Mouse (Mus musculus) liver, adult (tissue): ENCODE data around the gene Numb.

Experiments
- GATA4 ChIP-seq: IDR thresholded peaks from 2 replicates; pipeline ENCODE4 v1.6.1; 2014; ENCODE audit warnings: mild to moderate bottlenecking, low read length; ENCODE audit not compliant: insufficient replicate concordance

Numb gene

DNA sequence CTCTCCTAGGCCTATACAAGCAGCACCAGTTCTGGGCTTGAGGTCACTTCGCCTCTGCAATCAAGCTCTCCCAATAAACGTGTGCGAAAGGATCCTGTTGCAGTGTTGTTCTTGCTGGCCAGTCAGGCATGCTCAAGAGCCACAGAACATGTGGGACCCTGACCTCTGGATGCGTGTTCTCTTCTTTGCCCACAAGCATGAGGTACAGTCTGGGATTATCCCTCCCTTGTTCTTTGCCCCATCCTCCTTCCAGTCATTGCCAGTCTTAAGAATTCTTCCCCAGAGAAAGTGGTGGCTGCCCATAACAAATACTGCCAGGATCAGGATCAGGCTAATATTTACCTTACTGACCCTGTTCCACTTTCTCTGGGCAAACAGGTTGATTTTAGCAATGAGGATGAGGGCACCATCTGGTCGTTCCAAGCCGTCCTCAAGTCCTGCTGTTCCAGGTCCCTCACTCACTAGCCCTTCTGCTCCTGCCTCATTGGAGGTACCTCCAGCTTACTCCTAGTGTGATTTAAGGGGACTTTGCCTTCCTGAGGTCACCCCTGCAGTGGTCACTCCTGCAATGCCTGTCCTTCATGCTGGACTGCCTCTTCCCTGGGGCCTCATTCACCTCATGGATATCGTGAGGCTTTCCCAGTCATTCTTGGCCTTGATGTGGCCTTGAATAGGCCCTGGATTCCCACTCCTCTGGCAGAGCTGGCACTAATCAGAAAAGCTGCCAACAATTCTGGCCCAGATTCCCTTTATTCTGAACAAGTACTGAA lies 36.0 kb downstream of the Numb start:
- TF ChIP-seq GATA4 = no peak

- TF ChIP-seq GATA4 = no peak
These were observed 39.2 kb downstream of the Numb start for GRCm38 (mm10) chr12:83882503-83882902.

DNA sequence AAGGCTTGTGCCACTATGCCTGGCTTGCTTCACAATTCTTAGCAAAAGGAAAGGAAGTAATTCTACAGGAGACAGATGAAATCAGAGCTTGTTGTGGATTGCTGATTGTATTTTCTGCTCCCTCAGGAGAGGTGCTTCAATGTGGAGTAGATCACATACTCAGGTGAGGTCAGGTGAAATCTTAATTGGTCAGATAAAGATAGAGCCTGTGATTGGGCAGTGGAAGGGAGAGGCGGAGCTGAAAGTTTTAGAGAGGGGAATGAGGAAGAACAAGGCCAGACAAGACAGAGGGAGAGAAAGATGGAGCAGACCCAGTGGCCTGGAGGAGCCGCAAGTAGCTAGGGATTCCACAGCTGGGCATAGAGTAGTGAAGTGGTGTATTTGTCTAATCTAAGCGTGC lies 39.6 kb downstream of the Numb start:
- TF ChIP-seq GATA4 = no peak

- TF ChIP-seq GATA4 = no peak
These were observed 40.8 kb downstream of the Numb start for GRCm38 (mm10) chr12:83880913-83881312.

- no peak for TF ChIP-seq GATA4
These were observed 46.6 kb downstream of the Numb start for GRCm38 (mm10) chr12:83875097-83875496.

- TF ChIP-seq GATA4 = no peak
These were observed 47.1 kb downstream of the Numb start for GRCm38 (mm10) chr12:83874597-83874996.

- TF ChIP-seq GATA4 = no peak
These were observed 57.2 kb downstream of the Numb start for GRCm38 (mm10) chr12:83864501-83864900.

- no peak for TF ChIP-seq GATA4
These were observed 59.9 kb downstream of the Numb start for GRCm38 (mm10) chr12:83861880-83862279.

- no peak for TF ChIP-seq GATA4
These were observed 61.0 kb downstream of the Numb start for GRCm38 (mm10) chr12:83860688-83861087.

DNA sequence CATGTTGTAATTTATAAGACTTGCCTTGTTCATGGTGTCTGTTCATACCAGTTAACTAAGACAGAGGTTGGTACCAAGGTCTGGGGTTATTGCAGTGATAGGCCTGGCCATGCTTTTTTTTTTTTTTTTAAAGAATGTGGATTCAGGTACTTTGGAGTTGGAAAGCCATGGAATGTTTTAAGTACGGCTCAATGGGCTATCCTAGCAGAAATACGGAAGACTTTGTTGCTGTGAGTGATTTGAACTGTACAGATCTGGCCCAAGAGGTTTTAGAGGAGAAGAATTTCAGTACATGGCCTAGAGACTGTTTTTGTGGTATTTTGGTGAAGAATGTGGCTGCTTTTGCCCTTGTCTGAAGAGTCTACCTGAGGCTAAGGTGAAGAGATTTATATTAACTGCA lies 63.7 kb downstream of the Numb start:
- TF ChIP-seq GATA4 = no peak

- no peak for TF ChIP-seq GATA4
These were observed 66.5 kb downstream of the Numb start for GRCm38 (mm10) chr12:83855211-83855610.

DNA sequence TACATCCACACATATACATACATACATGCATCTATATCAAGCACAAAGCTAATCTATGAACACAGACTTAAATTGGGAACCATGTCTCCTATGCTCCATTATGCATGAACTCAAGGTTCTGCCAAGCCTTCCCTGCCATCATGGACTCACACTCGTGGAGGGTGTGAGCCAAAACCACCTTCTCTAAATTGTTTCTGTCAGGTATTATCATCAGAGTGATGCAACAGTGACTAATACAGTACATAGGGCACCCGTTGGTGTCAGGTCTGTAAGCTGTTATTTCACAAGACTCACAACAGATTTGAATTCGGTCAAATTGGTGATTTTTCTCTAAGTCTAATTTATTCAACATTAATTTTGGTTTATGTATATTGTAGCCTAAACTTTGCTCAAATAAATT lies 67.5 kb downstream of the Numb start:
- TF ChIP-seq GATA4 = no peak

DNA sequence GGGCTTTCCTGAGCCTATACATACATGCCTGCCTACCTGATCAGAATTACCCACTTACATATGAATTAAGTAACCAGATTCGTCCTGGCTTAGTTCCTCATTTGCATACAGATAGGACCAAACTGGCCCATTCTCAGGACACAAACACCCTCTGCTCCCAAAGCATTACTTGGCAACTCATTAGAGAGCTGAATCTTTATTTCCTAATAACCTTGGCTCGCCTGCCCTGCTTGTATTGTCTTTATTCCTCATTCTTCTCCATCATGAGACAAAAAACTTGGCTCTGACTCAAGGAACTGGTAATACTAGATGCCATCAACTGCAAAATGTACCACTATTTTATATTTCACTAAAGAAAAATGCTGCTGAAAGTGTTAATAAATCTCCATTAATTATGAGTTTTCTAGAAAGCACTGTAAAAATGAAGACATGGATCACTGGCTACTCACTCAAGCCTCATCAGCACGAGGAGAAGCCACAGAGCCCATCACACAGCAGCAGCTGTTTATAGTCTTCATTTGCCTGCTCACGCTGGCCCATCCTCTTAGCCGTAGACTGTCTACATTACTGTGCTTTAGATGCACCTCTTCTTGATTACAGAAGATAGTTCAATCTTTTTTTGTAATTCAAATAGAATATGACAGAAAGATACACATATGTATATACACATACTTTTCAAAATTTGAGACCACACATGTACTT lies 69.1 kb downstream of the Numb start:
- no peak for TF ChIP-seq GATA4

GRCm38 (mm10) chr12:83850334-83850733 lies 71.4 kb downstream of the Numb start:
- no peak for TF ChIP-seq GATA4

- TF ChIP-seq GATA4 = no peak
These were observed 73.0 kb downstream of the Numb start for GRCm38 (mm10) chr12:83848595-83849231.

DNA sequence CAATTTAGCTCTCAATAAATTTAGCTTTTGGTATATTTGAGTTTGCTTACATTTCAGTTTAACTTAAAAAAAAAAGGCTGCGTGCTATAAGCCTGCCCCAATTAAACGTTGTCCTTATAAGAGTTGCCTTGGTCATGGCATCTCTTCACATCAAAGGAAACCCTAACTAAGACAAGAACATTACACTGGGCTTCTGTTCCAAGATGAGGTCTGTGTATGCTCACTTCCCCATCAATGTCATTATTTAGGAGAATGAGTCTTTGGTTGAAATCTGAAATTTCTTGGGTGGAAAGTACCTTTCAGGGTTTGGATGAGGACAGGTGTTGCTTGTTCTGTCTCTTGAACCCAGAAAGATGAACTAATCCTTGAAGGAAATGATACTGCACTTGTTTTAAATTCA lies 73.9 kb downstream of the Numb start:
- TF ChIP-seq GATA4 = no peak
